Mouse (Mus musculus): Measurements from ENCODE around the gene Ehbp1. TPM values are rescaled to one million over a fixed set of nuclear protein-coding genes. Genes with fewer than 3 reads are reported as not detected.

Ehbp1 gene
- 6.3 and 7.5 TPM in 2 replicates for polyA plus RNA-seq (2014; fragmentation: Nextera tagmentation; extraction: Ambion mirVana)

DNA sequence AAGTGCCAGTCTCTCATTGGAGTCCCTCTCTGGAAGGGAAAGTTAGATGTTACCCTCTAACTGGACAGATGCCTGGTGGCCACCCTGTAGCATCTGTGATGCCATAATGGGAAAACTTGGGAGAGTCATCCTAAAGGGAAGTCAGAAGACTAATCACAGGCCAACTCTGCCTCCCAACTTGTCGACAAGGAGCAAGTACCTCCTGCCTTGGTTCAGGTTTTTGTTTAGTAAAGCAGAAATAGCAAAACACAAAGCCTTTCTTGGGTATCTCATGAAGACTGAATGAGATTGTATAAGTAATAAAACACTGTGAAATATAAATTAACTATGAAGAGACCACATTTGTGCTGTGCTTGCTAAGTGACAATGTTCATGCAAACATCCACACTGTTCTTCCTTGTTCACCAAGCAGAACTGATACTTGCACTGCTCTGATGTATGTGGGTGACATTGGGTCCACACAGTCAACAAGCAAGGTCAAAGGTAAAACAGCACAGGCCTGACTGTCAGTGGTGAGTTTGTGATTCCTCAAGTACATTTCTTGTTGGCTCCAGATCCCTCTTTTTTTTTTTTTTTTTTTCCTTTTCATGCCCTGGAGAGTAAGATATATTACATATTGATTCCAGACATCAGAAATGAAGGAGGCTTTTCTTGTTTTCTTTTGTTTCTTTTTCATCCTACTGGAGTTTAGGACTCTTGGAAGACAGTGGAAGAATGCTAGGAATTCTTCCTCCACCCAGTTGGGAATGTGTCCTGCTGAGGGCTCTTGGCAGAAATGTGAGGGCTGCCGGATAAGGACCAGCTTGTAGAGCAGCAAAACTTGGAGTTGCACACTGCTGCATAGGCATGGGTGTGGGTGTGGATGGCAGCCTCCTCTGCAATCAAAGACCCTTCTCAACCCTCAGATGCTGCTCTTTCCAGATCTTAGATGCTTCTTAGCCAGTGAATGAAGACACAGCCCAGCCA, at the start of gene Ehbp1:
TSS of gene Ehbp1 (minus strand) at position 51 of the 966 bp plus-strand sequence.
- DNase-seq (ENCODE audit: low spot score) (no peak), ATAC-seq (replicated peaks; ENCODE audit: low FRiP score) (no peak)
- Histone ChIP-seq H3K4me2 (no peak within 1 kb of the TSS), H3K27me3 (replicated peaks; ENCODE audit: control insufficient read depth, insufficient read depth, low read length) (no peaks in the 10 kb centered on the region), H3K9me3 (ENCODE audit: control insufficient read depth, low read length) (no peaks in the 10 kb centered on the region), H3K4me1 (replicated peaks; ENCODE audit: control insufficient read depth, insufficient read depth, low read length) (no peaks in the 10 kb centered on the region), H3K36me3 (ENCODE audit: control insufficient read depth, insufficient read depth, low read length) (no peaks in the 10 kb centered on the region), H3K4me3 (ENCODE audit: low read depth, low read length) (no peak within 1 kb of the TSS), H3K27ac (ENCODE audit: low read depth, low read length) (no peak within 1 kb of the TSS), H3K9ac (ENCODE audit: low read depth, low read length) (no peak within 1 kb of the TSS)
- WGBS = 64% methylated on average over 2 of the region's 2 CpGs

DNA sequence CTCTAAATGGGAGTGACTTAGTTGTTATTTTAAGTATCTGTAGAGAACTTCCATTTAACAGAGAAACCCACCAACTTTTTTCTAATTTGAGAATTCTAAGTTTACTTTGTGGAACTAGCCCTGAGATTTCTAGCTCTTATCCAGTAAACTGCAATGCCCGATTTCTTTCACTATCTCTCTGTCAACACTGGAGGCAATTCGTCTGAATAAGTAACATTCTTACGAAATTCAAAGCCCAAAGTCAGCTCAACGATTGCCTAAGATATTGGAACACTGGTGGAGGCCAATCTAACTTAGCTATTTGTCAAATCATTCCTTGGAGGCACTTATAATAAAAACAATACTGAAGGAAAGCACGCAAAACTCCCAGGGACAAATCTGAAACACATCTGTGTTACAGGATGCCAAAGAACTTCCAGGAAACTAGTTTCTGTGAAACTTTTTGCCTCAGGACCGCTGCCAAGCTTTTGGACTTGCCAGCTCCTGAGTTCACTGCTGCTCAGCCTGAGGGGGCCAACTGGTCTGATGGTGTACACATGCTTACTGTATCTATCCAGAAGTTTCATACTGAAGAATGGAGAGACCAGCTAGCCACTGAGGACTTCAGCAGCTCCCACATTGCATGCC, 45.5 kb upstream of the Ehbp1 start:
- Histone ChIP-seq H3K36me3 (ENCODE audit: control insufficient read depth, insufficient read depth, low read length) (no peaks in the 10 kb centered on the region), H3K4me1 (replicated peaks; ENCODE audit: control insufficient read depth, insufficient read depth, low read length) (no peaks in the 10 kb centered on the region), H3K27ac (ENCODE audit: low read depth, low read length) (no peak overlapping the region), H3K9me3 (ENCODE audit: control insufficient read depth, low read length) (no peaks in the 10 kb centered on the region), H3K27me3 (replicated peaks; ENCODE audit: control insufficient read depth, insufficient read depth, low read length) (no peaks in the 10 kb centered on the region), H3K9ac (ENCODE audit: low read depth, low read length) (no peak overlapping the region), H3K4me2 (no peak overlapping the region), H3K4me3 (ENCODE audit: low read depth, low read length) (no peak overlapping the region)
- no peak for ATAC-seq (replicated peaks; ENCODE audit: low FRiP score)
- no peak for DNase-seq (ENCODE audit: low spot score)
- WGBS = 76% methylated on average over 6 of the region's 6 CpGs

DNA sequence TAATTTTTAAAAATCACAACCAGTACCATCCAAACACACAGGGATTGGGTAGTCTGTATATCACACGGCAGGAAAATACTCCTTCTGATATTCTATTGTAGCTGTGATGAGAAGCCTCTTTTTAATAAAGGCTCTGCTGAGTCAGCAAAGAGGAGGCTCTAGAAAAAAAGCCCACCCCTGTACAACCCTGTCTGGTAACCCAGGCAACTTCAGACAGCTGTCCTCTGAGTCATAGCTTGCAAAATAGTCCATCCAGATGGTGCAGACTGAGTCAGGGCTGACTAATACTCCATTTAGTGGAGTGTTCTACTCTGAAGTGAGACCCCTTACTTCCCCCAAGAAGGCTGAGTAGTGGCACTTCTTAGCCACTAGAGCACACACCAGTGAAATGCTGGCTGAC, 41.4 kb upstream of the Ehbp1 start:
- Histone ChIP-seq H3K27me3 (replicated peaks; ENCODE audit: control insufficient read depth, insufficient read depth, low read length) (no peaks in the 10 kb centered on the region), H3K4me2 (no peak overlapping the region), H3K27ac (ENCODE audit: low read depth, low read length) (no peak overlapping the region), H3K9me3 (ENCODE audit: control insufficient read depth, low read length) (no peaks in the 10 kb centered on the region), H3K36me3 (ENCODE audit: control insufficient read depth, insufficient read depth, low read length) (no peaks in the 10 kb centered on the region), H3K4me1 (replicated peaks; ENCODE audit: control insufficient read depth, insufficient read depth, low read length) (no peaks in the 10 kb centered on the region), H3K9ac (ENCODE audit: low read depth, low read length) (no peak overlapping the region), H3K4me3 (ENCODE audit: low read depth, low read length) (no peak overlapping the region)
- 88% methylated on average over 1 of the region's 1 CpGs for WGBS
- no peak for ATAC-seq (replicated peaks; ENCODE audit: low FRiP score)
- DNase-seq (ENCODE audit: low spot score) = no peak

DNA sequence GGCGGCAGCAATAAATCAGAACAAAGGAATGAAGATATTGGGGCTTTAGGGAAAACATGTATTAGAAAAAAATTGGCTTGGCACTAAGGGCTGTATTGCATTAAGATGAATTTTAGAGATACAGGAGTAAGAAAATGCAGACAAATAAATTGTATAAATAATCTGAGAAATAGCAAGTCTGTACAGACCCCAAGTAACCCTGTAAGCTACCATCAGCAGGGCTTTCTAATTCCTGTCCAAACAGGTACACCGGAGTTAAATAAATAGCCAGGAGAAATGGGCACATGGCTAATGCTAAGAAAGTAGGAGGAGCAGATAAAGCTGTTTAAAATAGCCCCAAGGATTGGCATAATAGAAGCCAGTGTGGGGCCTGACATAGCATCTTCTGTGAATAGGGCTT, 32.7 kb upstream of the Ehbp1 start:
- H3K27ac ChIP-seq (ENCODE audit: low read depth, low read length) = no peak overlapping the region
- no peak for ATAC-seq (replicated peaks; ENCODE audit: low FRiP score)

DNA sequence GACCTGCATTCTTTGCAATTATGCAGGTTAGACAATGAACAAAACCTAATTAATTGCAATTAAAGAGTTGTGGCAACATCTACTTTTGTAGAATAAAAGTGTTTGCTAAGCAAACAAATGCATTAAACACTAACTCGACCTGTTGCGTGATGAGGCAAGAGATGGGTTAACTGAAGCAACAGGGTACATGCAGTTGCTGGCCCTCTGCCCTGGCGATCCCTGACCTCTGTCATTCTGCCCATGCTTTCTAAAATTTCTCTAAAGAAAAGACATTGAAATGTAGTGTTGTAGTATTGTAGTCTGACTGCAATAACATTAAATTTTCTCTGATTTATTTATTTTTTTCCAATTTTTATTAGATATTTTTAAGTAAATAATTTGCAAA, 31.2 kb upstream of the Ehbp1 start:
- Histone ChIP-seq H3K4me1 (replicated peaks; ENCODE audit: control insufficient read depth, insufficient read depth, low read length) (no peaks in the 10 kb centered on the region), H3K36me3 (ENCODE audit: control insufficient read depth, insufficient read depth, low read length) (no peaks in the 10 kb centered on the region), H3K4me2 (no peak overlapping the region), H3K27ac (ENCODE audit: low read depth, low read length) (no peak overlapping the region), H3K27me3 (replicated peaks; ENCODE audit: control insufficient read depth, insufficient read depth, low read length) (no peaks in the 10 kb centered on the region), H3K9me3 (ENCODE audit: control insufficient read depth, low read length) (no peaks in the 10 kb centered on the region), H3K9ac (ENCODE audit: low read depth, low read length) (no peak overlapping the region), H3K4me3 (ENCODE audit: low read depth, low read length) (no peak overlapping the region)
- WGBS = 73% methylated on average over 3 of the region's 3 CpGs
- ATAC-seq (replicated peaks; ENCODE audit: low FRiP score) (no peak), DNase-seq (ENCODE audit: low spot score) (no peak)

More for the DNA sequence above, 32.7 kb upstream of the Ehbp1 start:
- Histone ChIP-seq H3K4me3 (ENCODE audit: low read depth, low read length) (no peak overlapping the region), H3K9ac (ENCODE audit: low read depth, low read length) (no peak overlapping the region), H3K4me2 (no peak overlapping the region), H3K27me3 (replicated peaks; ENCODE audit: control insufficient read depth, insufficient read depth, low read length) (no peaks in the 10 kb centered on the region), H3K9me3 (ENCODE audit: control insufficient read depth, low read length) (no peaks in the 10 kb centered on the region), H3K4me1 (replicated peaks; ENCODE audit: control insufficient read depth, insufficient read depth, low read length) (no peaks in the 10 kb centered on the region), H3K36me3 (ENCODE audit: control insufficient read depth, insufficient read depth, low read length) (no peaks in the 10 kb centered on the region)
- WGBS = 83% methylated on average over 2 of the region's 2 CpGs
- no peak for DNase-seq (ENCODE audit: low spot score)

DNA sequence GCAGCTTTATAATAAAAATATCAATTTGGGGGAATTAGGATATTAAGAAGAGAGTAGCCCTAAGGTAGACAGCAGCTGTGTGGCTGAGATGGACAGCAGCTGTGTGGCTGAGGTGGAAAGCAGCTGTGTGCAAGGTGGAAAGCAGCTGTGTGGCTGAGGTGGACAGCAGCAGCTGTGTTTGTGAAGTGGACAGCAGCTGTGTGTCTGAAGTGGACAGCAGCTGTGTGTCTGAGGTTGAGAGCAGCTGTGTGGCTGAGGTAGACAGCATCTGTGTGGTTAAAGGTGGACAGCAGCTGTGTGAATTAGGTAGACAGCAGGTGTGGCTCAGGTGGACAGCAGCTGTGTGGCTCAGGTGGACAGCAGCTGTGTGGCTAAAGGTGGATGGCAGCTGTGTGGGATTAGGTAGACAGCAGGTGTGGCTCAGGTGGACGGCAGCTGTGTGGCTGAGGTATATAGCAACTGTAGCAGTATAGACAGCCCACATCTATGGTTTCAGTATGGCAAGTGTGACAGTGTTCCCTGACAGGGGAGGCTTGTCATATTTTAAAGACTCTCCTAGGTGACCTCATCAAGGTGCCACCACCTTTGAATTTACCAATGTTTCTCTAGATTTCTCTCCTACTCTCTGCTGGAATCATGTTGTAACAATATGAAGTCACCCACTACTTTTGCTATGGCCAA, 30.7 kb upstream of the Ehbp1 start:
- no peak overlapping the region for H3K27ac ChIP-seq (ENCODE audit: low read depth, low read length)
- no peak overlapping the region for H3K4me3 ChIP-seq (ENCODE audit: low read depth, low read length)
- no peak overlapping the region for H3K9ac ChIP-seq (ENCODE audit: low read depth, low read length)
- no peaks in the 10 kb centered on the region for H3K27me3 ChIP-seq (replicated peaks; ENCODE audit: control insufficient read depth, insufficient read depth, low read length)
- no peaks in the 10 kb centered on the region for H3K4me1 ChIP-seq (replicated peaks; ENCODE audit: control insufficient read depth, insufficient read depth, low read length)
- no peaks in the 10 kb centered on the region for H3K9me3 ChIP-seq (ENCODE audit: control insufficient read depth, low read length)
- no peaks in the 10 kb centered on the region for H3K36me3 ChIP-seq (ENCODE audit: control insufficient read depth, insufficient read depth, low read length)
- H3K4me2 ChIP-seq = no peak overlapping the region
- DNase-seq (ENCODE audit: low spot score) (no peak), ATAC-seq (replicated peaks; ENCODE audit: low FRiP score) (no peak)
- 71% methylated on average over 1 of the region's 1 CpGs for WGBS

DNA sequence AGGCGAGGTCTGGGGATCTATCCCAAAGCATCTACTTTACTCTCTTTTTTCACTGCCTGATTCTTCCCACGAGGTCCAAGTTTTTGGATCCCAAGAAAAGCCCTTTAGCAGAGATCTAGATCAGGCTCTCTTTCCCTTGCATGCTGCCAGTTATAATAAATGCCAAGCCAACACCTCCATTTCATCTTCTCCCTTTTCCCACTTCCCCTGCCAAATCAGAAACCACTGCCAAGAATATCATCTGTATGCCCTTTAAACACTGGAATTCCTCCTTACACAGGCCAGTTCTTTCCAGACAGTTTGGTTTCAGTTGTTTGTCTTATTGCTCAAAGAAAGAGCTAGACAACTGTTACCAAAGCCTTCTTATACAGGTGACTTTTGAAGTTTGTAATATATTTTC, 27.7 kb upstream of the Ehbp1 start:
- H3K9ac ChIP-seq (ENCODE audit: low read depth, low read length) = no peak overlapping the region
- no peak overlapping the region for H3K4me3 ChIP-seq (ENCODE audit: low read depth, low read length)
- H3K36me3 ChIP-seq (ENCODE audit: control insufficient read depth, insufficient read depth, low read length) = no peaks in the 10 kb centered on the region
- H3K9me3 ChIP-seq (ENCODE audit: control insufficient read depth, low read length) = no peaks in the 10 kb centered on the region
- no peaks in the 10 kb centered on the region for H3K4me1 ChIP-seq (replicated peaks; ENCODE audit: control insufficient read depth, insufficient read depth, low read length)
- no peak for ATAC-seq (replicated peaks; ENCODE audit: low FRiP score)
- no peaks in the 10 kb centered on the region for H3K27me3 ChIP-seq (replicated peaks; ENCODE audit: control insufficient read depth, insufficient read depth, low read length)
- H3K4me2 ChIP-seq = no peak overlapping the region
- H3K27ac ChIP-seq (ENCODE audit: low read depth, low read length) = no peak overlapping the region
- 54% methylated on average over 2 of the region's 2 CpGs for WGBS
- DNase-seq (ENCODE audit: low spot score) = no peak

DNA sequence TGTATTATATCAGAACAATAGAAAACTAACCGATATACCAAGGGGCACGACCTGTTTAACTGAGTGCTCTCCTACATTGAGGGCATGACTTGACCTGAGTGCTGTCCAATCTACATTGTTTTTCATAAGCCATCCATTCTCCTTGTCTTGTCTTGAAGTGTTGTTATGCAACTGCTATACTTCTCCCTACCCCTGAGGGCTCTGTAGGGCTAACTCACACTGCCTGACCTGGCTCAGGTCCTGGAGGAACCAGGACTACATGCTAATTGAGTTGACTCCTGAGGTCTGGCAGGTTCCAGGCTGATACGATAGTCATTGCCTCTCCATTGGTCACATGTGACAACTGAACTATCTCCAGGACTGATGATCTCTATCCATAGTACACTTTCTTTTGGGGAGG, 26.5 kb upstream of the Ehbp1 start:
- H3K36me3 ChIP-seq (ENCODE audit: control insufficient read depth, insufficient read depth, low read length) = no peaks in the 10 kb centered on the region
- no peak overlapping the region for H3K27ac ChIP-seq (ENCODE audit: low read depth, low read length)
- ATAC-seq (replicated peaks; ENCODE audit: low FRiP score) (no peak), DNase-seq (ENCODE audit: low spot score) (no peak)
- H3K4me1 ChIP-seq (replicated peaks; ENCODE audit: control insufficient read depth, insufficient read depth, low read length) = no peaks in the 10 kb centered on the region
- no peak overlapping the region for H3K4me3 ChIP-seq (ENCODE audit: low read depth, low read length)
- no peak overlapping the region for H3K9ac ChIP-seq (ENCODE audit: low read depth, low read length)
- H3K9me3 ChIP-seq (ENCODE audit: control insufficient read depth, low read length) = no peaks in the 10 kb centered on the region
- WGBS = 86% methylated on average over 3 of the region's 3 CpGs
- no peaks in the 10 kb centered on the region for H3K27me3 ChIP-seq (replicated peaks; ENCODE audit: control insufficient read depth, insufficient read depth, low read length)
- H3K4me2 ChIP-seq = no peak overlapping the region

All from liver, embryonic 11.5 days (tissue).